Mouse (Mus musculus) large intestine, adult 2 months (tissue): Measurements from ENCODE around the gene Gli1. TPM values are rescaled to one million over a fixed set of nuclear protein-coding genes. Genes with fewer than 3 reads are reported as not detected.

Experiments
- DNase-seq: peaks from one replicate; pipeline ENCODE4 v3.0.0-alpha.2; 2012; ENCODE audit warnings: low read depth, low spot score
- WGBS: fragments of 180-500 bp; shearing (Covaris S2); methylation state at CpG from one replicate; pipeline ENCODE4 v1.1.7; 2018; 5-methylcytosine and 5-hydroxymethylcytosine counted together
- polyA plus RNA-seq: library from polyadenylated mRNA; depleted of rRNA; stranded (reverse); fragments of >200 nt; gene quantifications from 2 replicates; pipeline ENCODE4 v1.2.3, GENCODE M21; 2012

The Gli1 gene
- polyA plus RNA-seq, 1 experiment: 5.1 TPM

DNA sequence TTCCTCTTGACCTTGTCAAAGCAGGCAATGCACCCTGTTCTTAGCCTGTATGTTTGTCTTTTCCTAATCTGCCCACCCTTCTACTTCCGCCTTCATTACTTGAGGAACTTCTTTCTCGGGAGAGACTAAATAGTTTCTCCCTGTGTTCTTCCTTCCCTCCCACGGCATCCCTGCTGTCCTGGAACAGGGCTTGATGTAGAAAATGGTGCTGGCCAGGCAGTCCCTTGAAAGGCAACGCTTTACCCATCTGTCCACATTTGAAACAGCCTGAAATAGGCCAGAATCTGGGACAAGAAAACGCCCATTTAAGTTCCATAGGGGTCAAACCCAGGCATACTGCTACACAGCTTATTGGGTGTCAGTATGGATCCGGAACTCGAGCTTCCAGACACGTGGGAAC lies 8.0 kb upstream of the Gli1 start:
- no peak for DNase-seq
- WGBS: 66% methylated on average over 8 of the region's 8 CpGs

DNA sequence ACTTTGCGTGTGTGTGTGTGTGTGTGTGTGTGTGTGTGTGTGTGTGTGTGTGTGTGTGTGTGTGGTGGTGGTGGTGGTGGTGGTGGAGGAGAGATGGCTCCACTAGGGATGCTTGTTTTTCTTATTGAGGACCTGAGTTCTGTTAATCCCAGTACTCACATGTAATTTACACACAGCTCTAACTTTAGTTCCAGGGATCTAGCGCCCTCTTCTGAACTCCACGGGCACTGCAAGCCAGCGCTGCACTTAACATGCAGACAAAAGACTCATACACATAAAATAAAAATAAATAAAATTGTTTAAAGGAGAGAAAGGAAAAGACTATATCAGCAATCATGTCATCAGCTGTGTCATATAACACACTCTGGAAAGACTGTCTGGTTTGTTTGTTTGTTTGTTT lies 7.2 kb upstream of the Gli1 start:
- no peak for DNase-seq
- 73% methylated on average over 4 of the region's 4 CpGs for WGBS

DNA sequence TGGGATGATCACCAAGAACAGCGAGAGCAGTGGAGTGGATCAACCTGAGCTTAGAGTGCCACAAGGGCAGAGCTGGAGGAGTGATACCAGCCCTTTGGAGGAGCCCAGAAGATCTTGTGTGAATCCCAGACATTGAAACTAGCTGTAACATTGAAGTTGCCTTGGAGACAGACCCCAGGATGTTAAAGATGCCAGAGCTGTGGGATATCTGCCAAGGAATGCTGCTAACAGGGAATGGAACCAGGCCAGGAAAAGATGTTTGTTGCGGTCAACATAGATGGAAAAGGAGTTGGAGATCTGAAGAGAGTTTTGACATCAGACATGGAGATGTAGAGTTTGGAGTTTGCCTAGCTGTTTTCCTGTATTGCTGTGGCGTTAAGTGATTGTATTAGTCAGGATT lies 4.4 kb upstream of the Gli1 start:
- WGBS: 88% methylated on average over 3 of the region's 3 CpGs
- DNase-seq: no peak

DNA sequence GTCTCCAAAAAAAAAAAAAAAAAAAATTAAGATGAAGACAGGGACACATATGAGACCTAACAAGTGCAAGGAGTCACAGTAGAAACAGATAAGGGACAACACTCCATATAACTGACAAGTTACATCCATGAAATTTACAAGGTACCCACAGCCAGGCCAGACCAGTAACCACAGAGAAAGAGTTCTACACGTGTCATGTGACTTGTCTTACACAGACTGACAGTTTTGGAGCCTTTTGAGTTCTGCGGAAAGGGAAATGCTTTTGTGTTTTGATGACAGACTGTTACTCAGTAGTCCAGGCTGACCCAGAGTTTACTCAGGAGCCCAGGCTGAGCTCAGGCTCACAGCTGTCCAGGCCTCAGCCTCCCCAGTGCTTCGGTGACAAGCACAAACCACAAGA lies 1.3 kb upstream of the Gli1 start:
- WGBS: 70% methylated on average over 3 of the region's 3 CpGs
- no peak for DNase-seq

DNA sequence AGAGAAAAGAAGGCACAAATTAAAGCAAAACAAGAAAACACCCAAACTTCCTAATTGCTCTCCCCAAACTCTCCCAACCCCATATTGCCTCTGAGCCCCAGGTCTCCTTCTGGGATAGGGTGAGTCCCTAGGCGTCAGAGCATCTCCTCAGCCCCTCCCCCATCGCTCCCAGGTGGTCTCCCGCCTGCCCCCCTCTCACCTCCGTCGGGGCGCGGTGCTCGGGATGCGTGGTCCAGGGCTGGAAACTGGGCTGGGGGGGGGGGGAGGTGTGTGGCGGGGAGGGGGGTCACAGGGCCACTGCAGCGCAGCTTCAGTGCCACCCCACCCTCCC lies 449 bp downstream of the Gli1 start:
- no peak for DNase-seq
- 2% methylated on average over 9 of the region's 11 CpGs for WGBS

DNA sequence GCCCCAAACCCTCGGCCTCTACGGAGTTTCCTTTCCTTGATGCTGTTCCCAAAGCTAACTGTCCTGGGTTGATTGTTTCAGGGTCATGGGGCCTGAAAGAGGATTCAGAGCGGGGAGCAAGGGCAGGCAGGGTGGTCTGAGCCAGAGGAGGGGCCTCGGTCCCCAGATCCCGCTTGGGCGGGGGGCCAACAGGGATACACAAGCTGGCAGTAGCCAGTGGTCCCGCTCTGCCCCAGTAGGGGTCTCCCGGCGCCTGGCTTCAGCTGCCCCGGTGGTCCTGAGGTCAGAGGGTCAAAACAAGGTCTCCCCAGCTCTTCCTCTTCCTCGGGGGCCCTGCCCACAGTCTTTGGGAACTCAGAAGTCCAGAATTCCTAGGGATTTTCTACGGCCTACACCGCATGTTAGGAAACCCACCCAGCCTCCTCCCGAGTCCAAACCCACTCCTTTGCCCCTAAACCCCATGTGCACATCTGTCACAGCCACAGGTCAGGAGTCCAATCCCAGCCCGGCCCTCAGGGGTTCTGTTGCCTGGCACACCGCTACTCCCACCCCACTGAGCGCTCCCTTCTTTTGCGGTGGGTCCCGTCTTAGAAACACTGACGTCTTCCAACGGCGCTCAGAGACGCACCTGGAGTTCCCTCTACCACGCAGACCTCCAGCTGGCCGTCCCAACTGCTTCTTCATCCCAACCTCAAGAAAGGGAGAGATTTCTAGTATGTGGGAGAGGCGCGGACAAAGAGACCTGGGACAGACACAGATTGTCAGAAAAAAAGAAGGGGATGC lies 1.0 kb downstream of the Gli1 start:
- 3% methylated on average over 27 of the region's 27 CpGs for WGBS
- no peak for DNase-seq

DNA sequence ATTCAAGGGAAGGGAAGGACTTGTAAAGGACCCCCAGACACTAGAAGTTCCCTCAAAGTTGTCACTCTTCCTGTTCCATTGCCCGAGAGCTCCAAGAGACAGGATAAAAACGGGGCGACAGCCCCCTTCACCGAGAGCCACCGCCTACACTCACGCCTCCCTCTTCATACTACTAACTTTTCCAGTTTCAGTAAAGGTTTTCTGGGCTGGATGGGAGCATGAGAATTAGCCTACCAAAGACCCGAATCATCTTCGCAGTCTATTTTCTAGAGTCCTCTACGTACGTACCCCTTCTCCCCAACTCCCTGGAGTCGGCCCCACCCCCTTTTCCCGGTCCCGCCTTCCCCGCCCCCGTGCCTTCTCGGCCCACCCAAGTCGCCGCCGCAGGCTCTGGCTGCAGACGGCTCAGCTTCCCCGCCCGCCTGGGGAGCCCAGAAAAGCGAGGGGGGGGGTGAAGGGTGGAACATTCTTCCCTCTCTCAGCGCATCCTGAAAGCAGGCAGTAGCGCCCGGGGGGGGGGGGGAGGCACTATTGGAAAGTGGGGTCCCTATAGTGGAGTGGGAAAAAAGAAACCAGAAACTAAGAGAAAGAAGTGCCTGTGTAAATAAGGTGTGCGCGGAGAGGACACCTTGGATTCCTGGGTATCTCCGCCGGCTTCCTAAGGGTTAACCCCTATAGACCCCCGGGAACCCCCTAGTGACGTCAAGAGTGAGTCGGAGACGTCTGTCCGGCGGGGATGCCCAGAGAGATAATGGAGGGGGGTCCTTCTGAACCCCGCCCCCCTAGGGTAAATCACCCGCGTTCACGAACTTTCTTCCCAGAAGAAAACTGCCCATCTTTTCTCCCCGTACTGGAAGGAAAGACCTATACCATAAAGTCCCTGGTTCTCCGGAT lies 1.8 kb downstream of the Gli1 start:
- WGBS: 1% methylated on average over 42 of the region's 42 CpGs
- DNase-seq: no peak

DNA sequence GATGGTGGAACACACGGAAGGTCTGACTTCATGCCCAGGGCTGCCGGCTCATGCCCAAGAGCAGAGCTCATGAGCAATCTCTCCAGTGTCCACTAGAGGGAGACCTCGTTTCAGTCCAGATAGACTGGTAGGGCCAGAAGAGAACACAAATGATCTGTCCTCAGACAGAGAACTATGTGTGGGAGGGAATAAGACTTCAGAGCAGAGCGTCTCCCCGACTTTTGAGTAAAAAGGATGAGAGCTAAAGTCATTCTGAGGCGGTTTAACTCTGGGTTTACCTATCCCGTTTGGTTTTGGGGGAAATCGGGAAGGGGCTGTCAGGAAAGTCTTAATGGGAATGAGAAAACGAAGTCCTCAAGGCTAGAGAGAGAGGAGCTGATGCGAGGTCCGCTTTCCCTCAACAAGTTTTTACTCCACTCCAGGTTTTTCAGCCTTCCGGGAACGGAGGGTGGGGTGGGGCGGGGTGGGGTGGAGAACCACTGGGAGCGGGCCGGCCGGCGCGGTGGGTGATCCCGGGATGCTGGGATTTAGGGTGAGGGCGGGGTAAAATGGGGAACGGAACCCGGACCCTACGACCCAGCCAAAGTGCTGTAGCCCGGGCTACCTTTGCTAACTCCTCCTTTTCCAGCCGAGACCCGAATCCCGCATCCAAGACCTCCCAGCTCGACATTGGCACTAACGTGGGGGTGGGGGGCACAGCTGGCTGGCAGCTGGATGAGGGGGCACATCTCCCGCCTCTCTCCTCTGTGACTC lies 2.7 kb downstream of the Gli1 start:
- WGBS: under 1% methylated on average over 31 of the region's 31 CpGs
- DNase-seq: peak; percentile 69

DNA sequence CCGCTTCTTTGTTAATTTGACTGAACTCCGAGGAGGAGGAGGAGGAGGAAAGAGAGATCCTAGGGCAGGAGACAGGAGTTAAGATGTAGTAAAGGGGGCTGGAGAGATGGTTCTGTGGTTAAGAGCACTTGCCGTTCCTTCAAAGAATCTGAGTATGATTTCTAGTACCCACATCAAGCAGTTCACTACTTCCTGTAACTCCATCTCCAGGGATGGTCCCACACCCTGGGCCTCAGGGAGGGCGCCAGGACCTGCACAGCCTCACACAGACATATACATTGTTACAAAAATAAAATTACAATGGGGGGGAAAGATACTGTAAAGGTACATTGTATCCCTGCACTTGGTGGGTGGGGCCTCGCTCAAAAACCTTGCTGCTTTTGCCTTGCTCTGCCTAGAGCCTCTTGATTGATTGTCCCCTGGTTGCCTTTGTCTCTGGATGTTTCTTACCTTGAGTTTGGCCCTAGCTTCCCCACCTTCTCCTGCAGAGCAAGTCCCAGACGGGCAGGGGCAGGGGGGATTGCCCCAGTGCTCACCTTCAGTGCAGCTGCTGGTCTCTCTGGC lies 4.2 kb downstream of the Gli1 start:
- WGBS: 79% methylated on average over 6 of the region's 6 CpGs

DNA sequence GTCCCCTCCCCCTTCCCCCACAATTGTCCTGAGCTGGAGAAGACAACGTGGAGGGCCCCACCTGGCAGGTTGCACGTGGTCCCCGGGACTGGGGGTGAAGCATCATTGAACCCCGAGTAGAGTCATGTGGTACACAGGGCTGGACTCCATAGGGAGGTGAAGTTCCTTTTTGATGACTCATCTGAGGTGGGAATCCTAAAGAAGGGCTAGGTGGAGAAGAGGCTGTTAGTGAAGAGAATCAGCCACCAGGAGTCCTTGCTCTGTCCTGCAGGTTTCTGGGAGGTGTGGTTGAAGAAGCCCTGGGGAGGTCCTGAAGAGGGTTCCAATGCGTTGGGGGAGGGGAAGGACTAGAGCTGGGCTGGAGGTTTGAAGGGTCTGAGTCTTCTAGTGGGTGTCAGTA lies 4.8 kb downstream of the Gli1 start:
- DNase-seq: no peak
- 34% methylated on average over 5 of the region's 5 CpGs for WGBS

More for the DNA sequence above, 4.2 kb downstream of the Gli1 start:
- DNase-seq: no peak

DNA sequence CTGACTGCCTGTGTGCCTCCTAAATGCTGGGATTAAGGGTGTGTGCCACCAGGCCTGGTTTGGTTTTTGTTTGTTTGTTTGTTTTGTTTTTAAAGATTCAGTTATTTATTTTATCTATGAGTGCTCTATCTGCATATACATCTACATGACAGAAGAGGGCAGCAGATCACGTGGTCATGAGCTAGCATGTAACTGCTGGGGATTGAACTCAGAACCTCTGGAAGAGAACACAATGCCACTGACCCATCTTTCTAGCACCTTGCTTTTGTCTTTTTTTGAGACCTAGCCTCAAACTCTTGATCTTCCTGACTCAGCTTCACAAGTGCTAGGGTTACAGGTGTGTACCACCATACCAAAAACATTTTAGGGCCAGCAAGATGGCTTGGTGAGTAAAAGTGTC lies 6.5 kb downstream of the Gli1 start:
- no peak for DNase-seq
- 33% methylated on average over 1 of the region's 1 CpGs for WGBS

DNA sequence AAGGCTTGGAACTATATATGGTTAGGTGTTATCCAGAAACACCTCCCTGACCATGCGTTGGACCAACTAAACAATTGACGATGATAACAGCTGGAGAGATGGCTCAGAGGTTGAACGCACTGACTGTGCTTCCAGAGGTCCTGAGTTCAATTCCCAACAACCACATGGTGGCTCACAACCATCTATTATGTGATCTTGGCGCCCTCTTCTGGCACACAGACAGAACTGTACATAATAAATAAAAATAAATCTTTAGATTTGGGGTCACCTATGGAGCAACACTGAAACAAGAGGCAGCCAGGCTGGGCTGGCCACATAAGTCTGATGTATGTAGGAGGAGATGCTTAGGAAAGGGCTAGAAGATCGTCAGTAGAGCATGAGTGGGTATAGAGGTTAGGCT lies 8.6 kb downstream of the Gli1 start:
- DNase-seq: no peak
- WGBS: 72% methylated on average over 5 of the region's 5 CpGs

DNA sequence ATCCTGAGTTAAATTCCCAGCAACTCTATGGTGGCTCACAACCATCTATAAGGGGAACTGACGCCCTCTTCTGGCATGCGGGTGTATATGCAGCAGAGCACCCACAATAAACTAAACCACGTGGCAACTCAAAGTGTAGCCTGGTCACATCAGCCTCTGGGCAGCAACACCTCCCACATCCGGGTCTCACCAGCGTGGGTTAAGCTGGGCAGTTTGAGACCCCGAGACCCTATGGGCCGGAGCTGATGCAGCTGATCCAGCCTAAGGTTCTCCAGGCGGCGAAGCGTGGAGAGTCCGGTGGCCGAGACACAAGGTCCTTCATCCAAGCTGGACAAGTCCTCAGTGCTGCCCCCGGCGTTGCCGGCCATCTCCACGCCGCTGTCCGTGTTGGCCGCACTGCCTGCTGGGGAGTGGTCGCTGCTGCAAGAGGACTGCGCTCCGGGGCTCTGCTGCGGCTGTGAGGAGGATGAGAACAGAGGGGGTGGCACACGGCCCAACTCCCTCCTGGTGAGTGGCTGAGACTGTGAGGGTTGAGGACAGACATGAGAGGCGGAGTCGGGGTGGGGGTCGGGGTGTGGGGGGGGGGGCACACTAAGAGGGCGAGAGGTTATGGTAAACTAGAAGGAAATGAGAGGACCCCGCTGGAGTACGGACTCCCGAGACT lies 9.4 kb downstream of the Gli1 start:
- WGBS: 50% methylated on average over 31 of the region's 31 CpGs
- DNase-seq: no peak

DNA sequence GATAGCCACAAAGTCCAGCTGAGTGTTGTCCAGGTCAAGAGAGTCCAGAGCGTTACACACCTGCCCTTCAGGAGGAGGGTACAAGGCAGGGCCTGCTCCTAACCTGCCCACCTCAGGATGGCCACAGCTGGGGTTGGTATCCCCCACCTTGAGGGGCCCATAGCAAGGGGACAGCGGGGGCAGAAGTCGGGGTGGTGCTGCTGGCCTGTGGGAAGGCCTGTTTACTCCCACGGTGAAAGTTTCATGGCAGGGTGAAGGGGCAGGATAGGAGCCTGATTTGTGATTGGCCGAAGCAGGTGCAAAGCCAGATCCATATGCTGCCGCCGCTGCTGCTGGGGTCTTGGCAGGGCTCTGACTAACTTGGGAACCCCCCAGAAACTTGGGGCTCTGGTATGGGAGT lies 11.6 kb downstream of the Gli1 start:
- DNase-seq: no peak
- 74% methylated on average over 7 of the region's 7 CpGs for WGBS

DNA sequence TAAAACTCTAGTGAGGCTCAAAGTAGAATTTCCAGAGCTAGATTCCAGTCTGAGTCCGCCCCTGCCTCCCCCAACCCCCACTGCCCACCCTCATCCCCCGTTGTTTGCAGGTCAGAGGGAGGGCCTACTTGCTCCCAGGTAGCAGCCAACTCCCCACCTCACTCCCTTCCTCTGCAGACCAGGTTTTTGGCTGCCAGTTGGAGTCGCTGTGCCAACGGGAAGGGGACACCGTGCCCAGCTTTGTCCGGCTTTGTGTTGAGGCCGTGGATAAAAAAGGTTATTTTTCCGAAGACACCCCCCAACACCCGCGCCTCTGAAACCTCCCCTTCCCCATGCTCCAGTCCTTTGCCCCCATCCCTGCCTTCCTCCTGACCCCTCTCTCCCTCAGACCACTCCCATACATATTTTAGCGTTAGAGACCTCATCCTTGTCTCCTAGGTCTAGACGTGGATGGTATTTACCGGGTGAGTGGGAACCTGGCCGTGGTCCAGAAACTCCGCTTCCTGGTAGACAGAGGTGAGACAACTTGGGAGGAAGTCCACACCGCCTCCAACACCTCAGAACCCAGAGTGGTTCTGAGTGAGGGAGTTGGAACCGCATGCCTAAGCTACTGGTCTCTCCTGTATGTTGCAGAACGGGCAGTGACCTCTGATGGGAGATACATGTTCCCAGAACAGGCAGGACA lies 14.2 kb downstream of the Gli1 start:
- whole genome bisulfite sequencing: 61% methylated on average over 18 of the region's 18 CpGs
- no peak for DNase-seq

DNA sequence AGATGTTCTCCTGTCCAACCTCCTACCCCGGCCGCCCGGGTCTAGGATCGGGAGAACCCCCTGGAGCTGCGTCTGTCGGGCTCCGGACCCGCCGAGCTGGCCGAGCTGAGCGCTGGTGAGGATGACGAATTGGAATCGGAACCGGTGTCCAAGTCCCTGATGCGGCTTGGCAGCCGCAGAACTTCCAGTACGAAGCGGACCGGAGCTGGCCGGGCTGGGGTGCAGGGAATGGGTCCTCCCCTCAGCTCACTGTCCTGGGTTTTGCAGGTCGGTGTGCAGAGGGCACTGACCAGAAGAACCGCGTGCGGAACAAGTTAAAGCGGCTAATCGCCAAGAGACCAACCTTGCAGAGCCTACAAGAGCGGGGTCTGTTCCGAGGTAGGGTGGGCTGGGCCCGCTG lies 14.9 kb downstream of the Gli1 start:
- no peak for DNase-seq
- WGBS: 28% methylated on average over 29 of the region's 29 CpGs

DNA sequence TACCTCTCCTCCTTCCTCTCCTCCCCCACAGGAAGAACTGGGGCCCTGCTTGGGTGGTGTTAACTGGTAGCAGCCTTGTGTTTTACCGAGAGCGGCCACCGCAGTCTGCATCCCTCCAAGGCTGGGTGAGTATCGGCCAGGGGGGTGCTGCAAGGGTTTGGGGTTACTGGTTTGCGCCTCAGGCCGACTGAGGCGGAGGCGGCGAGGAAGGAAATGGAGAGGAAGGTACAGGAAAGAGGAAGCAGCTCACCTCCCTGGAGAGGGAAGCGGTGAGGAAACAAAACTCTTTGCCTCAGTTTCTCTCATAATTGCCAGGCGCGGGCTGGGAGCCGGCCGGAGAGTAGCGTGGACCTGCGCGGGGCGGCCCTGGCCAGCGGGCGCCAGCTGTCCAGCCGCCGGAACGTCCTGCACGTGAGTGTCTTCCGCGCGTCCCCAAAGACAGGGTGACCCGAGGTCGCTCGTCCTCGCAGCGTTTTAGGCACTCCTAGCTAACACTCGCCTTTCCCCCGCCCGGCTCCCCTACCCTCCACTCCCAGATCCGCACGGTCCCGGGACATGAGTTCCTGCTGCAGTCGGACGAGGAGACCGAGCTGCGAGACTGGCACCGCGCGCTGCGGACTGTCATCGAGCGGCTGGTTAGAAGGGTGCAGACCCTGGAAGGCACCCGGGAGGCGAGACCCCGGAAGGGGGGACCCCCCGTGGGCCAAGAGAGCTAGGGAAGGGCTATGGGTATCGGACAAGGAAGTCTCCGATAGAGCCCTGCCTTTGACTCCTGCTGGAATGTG lies 15.6 kb downstream of the Gli1 start:
- no peak for DNase-seq
- WGBS: 3% methylated on average over 54 of the region's 54 CpGs

DNA sequence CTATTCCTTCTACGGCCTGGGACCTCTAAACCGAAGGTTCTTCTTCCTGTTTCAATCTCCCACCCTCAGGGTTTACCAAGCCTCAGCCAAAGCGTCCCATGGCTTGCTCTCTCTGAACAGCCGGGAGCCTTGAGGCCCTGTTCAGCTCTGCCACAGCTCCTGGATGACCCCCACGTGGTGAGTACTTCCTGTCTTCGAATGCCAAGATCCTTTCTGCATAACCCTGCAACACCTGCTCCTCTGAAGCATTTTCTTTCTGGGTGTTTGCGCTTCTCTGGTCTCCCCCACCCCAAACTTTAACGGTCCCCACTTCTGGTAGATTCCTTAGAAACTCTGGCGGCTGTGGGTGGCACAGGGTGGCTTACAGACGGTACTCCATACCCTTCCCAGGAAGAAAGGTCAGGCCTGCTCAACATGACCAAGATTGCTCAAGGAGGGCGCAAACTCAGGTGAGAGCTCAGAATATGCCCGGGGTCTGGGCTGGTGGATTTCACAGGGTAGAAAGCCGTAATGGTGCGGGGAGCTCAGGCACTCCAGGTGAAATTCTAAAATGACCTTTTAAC lies 16.2 kb downstream of the Gli1 start:
- 45% methylated on average over 14 of the region's 14 CpGs for WGBS
- no peak for DNase-seq
